Mouse (Mus musculus): ENCODE results near the gene Clec16a. TPM values are rescaled to one million over a fixed set of nuclear protein-coding genes. Genes with fewer than 3 reads are reported as not detected.

The Clec16a gene
- polyA plus RNA-seq, 1 experiment from 2014 or later: 29.3 TPM

DNA sequence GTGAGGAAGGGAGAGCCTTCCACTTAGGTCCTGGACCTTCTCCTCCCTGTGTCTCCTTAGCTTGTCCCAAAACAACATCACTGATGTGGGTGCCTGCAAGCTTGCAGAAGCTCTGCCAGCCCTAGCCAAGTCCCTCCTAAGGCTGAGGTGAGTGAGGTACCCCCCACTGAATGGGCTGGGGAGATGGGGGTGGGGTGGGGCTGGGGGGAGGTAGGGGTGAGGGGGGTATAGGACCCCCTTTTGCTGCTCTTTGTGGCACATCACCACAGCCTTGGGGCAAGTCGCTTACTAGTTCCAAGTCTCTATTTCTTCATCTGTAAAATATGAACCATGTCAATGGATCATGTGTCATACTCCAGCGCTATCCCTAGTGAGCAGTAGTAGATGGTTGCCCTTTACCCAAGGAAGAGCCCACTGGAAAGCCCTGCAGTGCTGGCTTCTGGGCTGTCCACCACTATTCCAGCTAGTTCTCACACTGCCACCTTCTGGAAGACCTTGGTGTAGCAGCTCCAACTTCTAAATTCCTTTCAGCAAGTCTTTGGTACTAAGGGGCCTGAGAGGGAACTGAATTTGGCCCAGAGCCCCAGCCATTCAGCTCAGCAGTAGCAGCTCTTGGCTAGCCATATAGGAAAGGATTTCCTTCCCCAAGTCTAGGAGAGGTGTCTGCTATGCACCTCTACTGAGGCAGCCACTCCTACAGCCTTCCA is 24.1 kb upstream of the Clec16a start:
- Histone ChIP-seq H3K4me3 (no peak overlapping the region), H3K4me2 (no peak overlapping the region), H3K27ac (no peak overlapping the region), H3K36me3 (no peaks in the 10 kb centered on the region), H3K4me1 (no peaks in the 10 kb centered on the region), H3K9ac (no peak overlapping the region), H3K9me3 (no peaks in the 10 kb centered on the region), H3K27me3 (no peaks in the 10 kb centered on the region)
- ATAC-seq (ENCODE audit: borderline replicate concordance, extremely low read depth, low FRiP score, low TSS enrichment): peak; percentile 60; the same call in 1 of the 2 replicates
- WGBS: 41% methylated on average over 2 of the region's 2 CpGs

GRCm38 (mm10) chr16:10522811-10523210 is 22.3 kb upstream of the Clec16a start:
- no peaks in the 10 kb centered on the region for H3K36me3 ChIP-seq
- H3K27ac ChIP-seq: no peak overlapping the region
- H3K9ac ChIP-seq: no peak overlapping the region
- 89% methylated on average over 1 of the region's 1 CpGs for WGBS
- H3K9me3 ChIP-seq: no peaks in the 10 kb centered on the region
- H3K27me3 ChIP-seq: no peaks in the 10 kb centered on the region
- H3K4me2 ChIP-seq: no peak overlapping the region
- no peaks in the 10 kb centered on the region for H3K4me1 ChIP-seq
- ATAC-seq (ENCODE audit: borderline replicate concordance, extremely low read depth, low FRiP score, low TSS enrichment): no peak
- H3K4me3 ChIP-seq: no peak overlapping the region

- H3K4me2 ChIP-seq: no peak overlapping the region
- WGBS: 79% methylated on average over 8 of the region's 8 CpGs
- H3K27me3 ChIP-seq: no peaks in the 10 kb centered on the region
- no peak for ATAC-seq (ENCODE audit: borderline replicate concordance, extremely low read depth, low FRiP score, low TSS enrichment)
- no peak overlapping the region for H3K4me3 ChIP-seq
- no peaks in the 10 kb centered on the region for H3K4me1 ChIP-seq
- H3K27ac ChIP-seq: no peak overlapping the region
- H3K36me3 ChIP-seq: no peaks in the 10 kb centered on the region
- no peak overlapping the region for H3K9ac ChIP-seq
- no peaks in the 10 kb centered on the region for H3K9me3 ChIP-seq
Observed at GRCm38 (mm10) chr16:10523650-10524049, 21.5 kb upstream of the Clec16a start.

DNA sequence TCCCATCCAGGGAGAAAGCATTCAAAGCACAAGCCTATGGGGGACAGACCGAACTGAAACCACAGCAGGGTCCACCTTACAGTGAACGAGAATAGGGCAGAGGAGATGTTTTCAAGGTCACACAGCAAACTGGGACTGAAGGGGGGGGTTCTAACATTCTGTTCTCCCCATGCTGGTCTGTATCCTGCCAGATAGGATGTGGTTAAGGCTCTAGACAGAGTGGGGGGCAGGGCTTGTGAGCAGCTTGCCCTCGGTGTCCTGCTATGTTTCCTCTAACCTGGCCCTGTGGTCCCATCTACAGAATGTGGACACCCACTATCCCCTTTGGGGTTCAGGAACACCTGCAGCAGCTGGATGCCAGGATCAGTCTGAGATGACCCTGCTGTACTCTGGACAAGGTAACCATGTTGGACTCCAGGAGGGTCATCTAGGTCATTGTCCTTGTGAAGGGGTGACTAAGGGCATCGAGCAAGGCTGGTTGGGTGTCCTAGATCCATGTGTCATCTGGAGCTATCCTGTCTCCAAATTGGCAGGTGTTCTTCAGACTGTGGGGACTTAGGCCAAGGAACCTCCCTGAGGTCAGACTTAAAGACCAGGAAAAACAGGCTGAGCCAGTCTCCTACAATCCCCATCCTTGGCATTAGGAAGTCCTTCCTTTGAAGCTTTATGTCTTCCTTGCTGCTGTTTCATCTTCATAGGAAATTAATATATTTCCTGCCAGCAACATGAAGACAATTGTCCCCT is 20.1 kb upstream of the Clec16a start:
- no peak overlapping the region for H3K4me3 ChIP-seq
- 77% methylated on average over 4 of the region's 4 CpGs for WGBS

DNA sequence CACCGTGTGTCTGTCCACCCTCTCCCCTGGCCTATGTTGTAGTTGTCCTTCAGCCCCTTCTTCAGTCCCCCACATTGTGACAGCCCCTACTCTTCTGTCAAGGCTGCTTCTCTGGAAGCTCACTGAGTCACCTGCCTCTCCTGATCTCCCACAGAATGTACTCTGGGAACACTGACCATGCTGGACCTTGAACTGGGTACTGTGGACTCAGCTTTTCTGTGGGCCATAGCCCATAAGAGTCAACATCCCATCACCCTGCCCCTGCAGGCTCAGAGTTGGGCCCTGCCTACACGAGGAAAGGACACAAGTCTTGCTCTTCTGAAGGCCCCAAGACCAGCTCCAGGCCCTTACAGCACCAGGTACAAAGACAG is 19.5 kb upstream of the Clec16a start:
- WGBS: 42% methylated on average over 2 of the region's 2 CpGs
- no peak overlapping the region for H3K9ac ChIP-seq
- H3K27me3 ChIP-seq: no peaks in the 10 kb centered on the region
- no peak for ATAC-seq (ENCODE audit: borderline replicate concordance, extremely low read depth, low FRiP score, low TSS enrichment)
- no peak overlapping the region for H3K27ac ChIP-seq
- no peak overlapping the region for H3K4me2 ChIP-seq
- peaks cover 10% of the 10 kb centered on the region for H3K36me3 ChIP-seq
- H3K4me3 ChIP-seq: no peak overlapping the region
- no peaks in the 10 kb centered on the region for H3K9me3 ChIP-seq
- no peaks in the 10 kb centered on the region for H3K4me1 ChIP-seq

More for the DNA sequence above, 20.1 kb upstream of the Clec16a start:
- H3K36me3 ChIP-seq: peaks cover 6% of the 10 kb centered on the region
- no peaks in the 10 kb centered on the region for H3K4me1 ChIP-seq
- H3K4me2 ChIP-seq: no peak overlapping the region
- ATAC-seq (ENCODE audit: borderline replicate concordance, extremely low read depth, low FRiP score, low TSS enrichment): no peak
- no peak overlapping the region for H3K9ac ChIP-seq
- no peaks in the 10 kb centered on the region for H3K27me3 ChIP-seq
- H3K9me3 ChIP-seq: no peaks in the 10 kb centered on the region
- H3K27ac ChIP-seq: no peak overlapping the region

GRCm38 (mm10) chr16:10527046-10527644 is 18.0 kb upstream of the Clec16a start:
- WGBS: 79% methylated on average over 6 of the region's 6 CpGs
- no peak for ATAC-seq (ENCODE audit: borderline replicate concordance, extremely low read depth, low FRiP score, low TSS enrichment)
- H3K27me3 ChIP-seq: no peaks in the 10 kb centered on the region
- H3K4me3 ChIP-seq: no peak overlapping the region
- H3K4me1 ChIP-seq: no peaks in the 10 kb centered on the region
- H3K27ac ChIP-seq: no peak overlapping the region
- no peak overlapping the region for H3K4me2 ChIP-seq
- no peak overlapping the region for H3K9ac ChIP-seq
- H3K36me3 ChIP-seq: peaks cover 14% of the 10 kb centered on the region
- no peaks in the 10 kb centered on the region for H3K9me3 ChIP-seq

GRCm38 (mm10) chr16:10528382-10528781 is 16.8 kb upstream of the Clec16a start:
- Histone ChIP-seq H3K4me2 (no peak overlapping the region), H3K4me3 (no peak overlapping the region), H3K4me1 (no peaks in the 10 kb centered on the region), H3K9me3 (no peaks in the 10 kb centered on the region), H3K36me3 (peaks cover 14% of the 10 kb centered on the region), H3K27ac (no peak overlapping the region), H3K27me3 (no peaks in the 10 kb centered on the region), H3K9ac (no peak overlapping the region)
- ATAC-seq (ENCODE audit: borderline replicate concordance, extremely low read depth, low FRiP score, low TSS enrichment): no peak
- 78% methylated on average over 3 of the region's 3 CpGs for WGBS

GRCm38 (mm10) chr16:10530179-10530578 is 15.0 kb upstream of the Clec16a start:
- Histone ChIP-seq H3K4me3 (no peak overlapping the region), H3K27ac (no peak overlapping the region), H3K27me3 (no peaks in the 10 kb centered on the region), H3K9ac (no peak overlapping the region), H3K4me1 (no peaks in the 10 kb centered on the region), H3K36me3 (peaks cover 17% of the 10 kb centered on the region), H3K9me3 (no peaks in the 10 kb centered on the region), H3K4me2 (no peak overlapping the region)
- 84% methylated on average over 4 of the region's 4 CpGs for WGBS
- ATAC-seq (ENCODE audit: borderline replicate concordance, extremely low read depth, low FRiP score, low TSS enrichment): no peak

GRCm38 (mm10) chr16:10533781-10534180 is 11.4 kb upstream of the Clec16a start:
- 90% methylated on average over 4 of the region's 4 CpGs for WGBS
- H3K9ac ChIP-seq: no peak overlapping the region
- H3K27ac ChIP-seq: no peak overlapping the region
- H3K36me3 ChIP-seq: peaks cover 17% of the 10 kb centered on the region
- H3K4me2 ChIP-seq: no peak overlapping the region
- no peaks in the 10 kb centered on the region for H3K9me3 ChIP-seq
- ATAC-seq (ENCODE audit: borderline replicate concordance, extremely low read depth, low FRiP score, low TSS enrichment): no peak
- peaks cover 4% of the 10 kb centered on the region; the same call in 1 of the 2 replicates for H3K4me1 ChIP-seq
- H3K4me3 ChIP-seq: no peak overlapping the region
- H3K27me3 ChIP-seq: no peaks in the 10 kb centered on the region

- no peak overlapping the region for H3K27ac ChIP-seq
- H3K4me2 ChIP-seq: no peak overlapping the region
- peaks cover 15% of the 10 kb centered on the region for H3K36me3 ChIP-seq
- H3K27me3 ChIP-seq: no peaks in the 10 kb centered on the region
- ATAC-seq (ENCODE audit: borderline replicate concordance, extremely low read depth, low FRiP score, low TSS enrichment): no peak
- H3K9ac ChIP-seq: no peak overlapping the region
- no peak overlapping the region for H3K4me3 ChIP-seq
- 55% methylated on average over 7 of the region's 7 CpGs for WGBS
- no peaks in the 10 kb centered on the region for H3K9me3 ChIP-seq
- peaks cover 11% of the 10 kb centered on the region for H3K4me1 ChIP-seq
Observed at GRCm38 (mm10) chr16:10534567-10534966, 10.6 kb upstream of the Clec16a start.

DNA sequence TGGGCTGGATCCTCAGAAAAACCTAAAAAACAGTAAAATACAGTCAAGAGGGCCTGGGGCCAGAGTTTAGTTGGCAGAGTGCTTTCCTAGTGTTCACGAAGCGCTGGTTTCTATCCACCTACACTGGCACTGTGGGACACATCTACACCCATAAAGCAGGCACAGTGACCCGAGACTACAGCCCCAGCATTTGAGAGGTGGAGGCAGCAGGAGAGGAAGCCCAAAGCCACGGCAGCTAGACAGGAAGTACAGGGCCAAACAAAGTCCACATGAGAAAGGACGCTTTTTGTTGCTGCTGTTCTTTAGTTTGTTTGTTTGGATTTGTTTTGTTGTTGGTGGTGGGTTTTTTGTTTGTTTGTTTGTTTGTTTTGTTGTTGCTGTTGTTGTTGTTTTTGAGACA is 8.8 kb upstream of the Clec16a start:
- peaks cover 28% of the 10 kb centered on the region for H3K4me1 ChIP-seq
- 0 out of 2 replicates have a peak, but pooled peaks cover 7% of the 10 kb centered on the region for H3K36me3 ChIP-seq
- no peak overlapping the region for H3K27ac ChIP-seq
- H3K4me2 ChIP-seq: no peak overlapping the region
- ATAC-seq (ENCODE audit: borderline replicate concordance, extremely low read depth, low FRiP score, low TSS enrichment): no peak
- 67% methylated on average over 5 of the region's 5 CpGs for whole genome bisulfite sequencing
- H3K9me3 ChIP-seq: no peaks in the 10 kb centered on the region
- no peak overlapping the region for H3K4me3 ChIP-seq
- no peak overlapping the region for H3K9ac ChIP-seq
- H3K27me3 ChIP-seq: no peaks in the 10 kb centered on the region

DNA sequence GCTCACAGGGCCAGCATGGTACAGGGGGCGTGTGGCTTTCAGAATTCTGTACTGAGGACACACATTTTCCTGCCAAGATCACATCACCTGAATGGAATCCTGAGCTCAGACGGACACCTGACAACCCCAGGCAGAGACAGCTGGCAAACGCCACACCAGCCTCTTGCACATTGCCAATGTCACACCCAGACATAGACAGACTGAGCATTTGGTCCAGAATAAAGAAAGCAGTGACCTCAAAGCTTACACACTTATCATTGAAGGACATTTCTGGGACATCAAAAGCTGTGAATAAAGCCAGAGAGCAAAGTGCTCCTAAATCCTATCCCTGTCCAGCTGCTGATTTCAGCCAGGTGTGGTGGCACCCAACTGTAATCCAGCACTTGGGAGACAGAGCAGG is 8.2 kb upstream of the Clec16a start:
- 61% methylated on average over 3 of the region's 3 CpGs for WGBS
- H3K9me3 ChIP-seq: no peaks in the 10 kb centered on the region
- H3K27ac ChIP-seq: no peak overlapping the region
- 0 out of 2 replicates have a peak, but pooled peaks cover 2% of the 10 kb centered on the region for H3K36me3 ChIP-seq
- no peak overlapping the region for H3K4me2 ChIP-seq
- no peak for ATAC-seq (ENCODE audit: borderline replicate concordance, extremely low read depth, low FRiP score, low TSS enrichment)
- no peak overlapping the region for H3K4me3 ChIP-seq
- H3K27me3 ChIP-seq: no peaks in the 10 kb centered on the region
- peaks cover 35% of the 10 kb centered on the region for H3K4me1 ChIP-seq
- H3K9ac ChIP-seq: no peak overlapping the region
